Mouse (Mus musculus) frontal cortex, postnatal 36 days (tissue): Measurements from ENCODE around the gene Sfxn3.
"Not testable (repeated sequence)": the region's sequence is repeated elsewhere in the genome, so short reads cannot be mapped to it uniquely, and the experiment has no call there.

ENCODE experiments used
- DNase-seq, 2 experiments: peaks; one replicate each; pipeline ENCODE4 v3.0.0; 2022; ENCODE audit warnings: low spot score in 2 of 2

The Sfxn3 gene

GRCm38 (mm10) chr19:45017909-45018308, 29.4 kb upstream of the Sfxn3 start:
- DNase-seq: peak; percentile 72 to 81

GRCm38 (mm10) chr19:45018351-45018831, 28.9 kb upstream of the Sfxn3 start:
- no peak for DNase-seq

GRCm38 (mm10) chr19:45020348-45020747, 27.0 kb upstream of the Sfxn3 start:
- DNase-seq: no peak

GRCm38 (mm10) chr19:45021362-45021761, 25.9 kb upstream of the Sfxn3 start:
- no peak for DNase-seq

GRCm38 (mm10) chr19:45023993-45024392, 23.3 kb upstream of the Sfxn3 start:
- DNase-seq: no peak

GRCm38 (mm10) chr19:45024775-45025174, 22.5 kb upstream of the Sfxn3 start:
- no peak for DNase-seq

GRCm38 (mm10) chr19:45025937-45026568, 21.2 kb upstream of the Sfxn3 start:
- DNase-seq: no peak

GRCm38 (mm10) chr19:45026958-45027670, 20.2 kb upstream of the Sfxn3 start:
- no peak for DNase-seq

GRCm38 (mm10) chr19:45027848-45028247, 19.5 kb upstream of the Sfxn3 start:
- no peak for DNase-seq

- no peak for DNase-seq
These were observed 18.6 kb upstream of the Sfxn3 start for GRCm38 (mm10) chr19:45028746-45029145.

GRCm38 (mm10) chr19:45029571-45029970, 17.7 kb upstream of the Sfxn3 start:
- no peak for DNase-seq

GRCm38 (mm10) chr19:45030111-45030510, 17.2 kb upstream of the Sfxn3 start:
- peak; percentile 59 for DNase-seq

GRCm38 (mm10) chr19:45030746-45031693, 16.3 kb upstream of the Sfxn3 start:
- DNase-seq: peak; percentile 68 to 85

- DNase-seq: peak; percentile 64 to 81
These were observed 15.5 kb upstream of the Sfxn3 start for GRCm38 (mm10) chr19:45031780-45032179.

- no peak for DNase-seq
These were observed 14.6 kb upstream of the Sfxn3 start for GRCm38 (mm10) chr19:45032570-45033332.

- DNase-seq: no peak
These were observed 10.4 kb upstream of the Sfxn3 start for GRCm38 (mm10) chr19:45036867-45037266.

GRCm38 (mm10) chr19:45038198-45038597, 9.1 kb upstream of the Sfxn3 start:
- DNase-seq: not testable (repeated sequence)

- no peak for DNase-seq
These were observed 7.1 kb upstream of the Sfxn3 start for GRCm38 (mm10) chr19:45040214-45040613.

GRCm38 (mm10) chr19:45044389-45044927, 2.8 kb upstream of the Sfxn3 start:
- DNase-seq: no peak

- no peak for DNase-seq
These were observed 2.1 kb upstream of the Sfxn3 start for GRCm38 (mm10) chr19:45045236-45045635.

- no peak for DNase-seq
These were observed 1.7 kb upstream of the Sfxn3 start, which contains the start of gene Pdzd7 for GRCm38 (mm10) chr19:45045651-45046050. Pdzd7 (minus strand) TSS chr19:45045717.
